In the genomic region with DNA sequence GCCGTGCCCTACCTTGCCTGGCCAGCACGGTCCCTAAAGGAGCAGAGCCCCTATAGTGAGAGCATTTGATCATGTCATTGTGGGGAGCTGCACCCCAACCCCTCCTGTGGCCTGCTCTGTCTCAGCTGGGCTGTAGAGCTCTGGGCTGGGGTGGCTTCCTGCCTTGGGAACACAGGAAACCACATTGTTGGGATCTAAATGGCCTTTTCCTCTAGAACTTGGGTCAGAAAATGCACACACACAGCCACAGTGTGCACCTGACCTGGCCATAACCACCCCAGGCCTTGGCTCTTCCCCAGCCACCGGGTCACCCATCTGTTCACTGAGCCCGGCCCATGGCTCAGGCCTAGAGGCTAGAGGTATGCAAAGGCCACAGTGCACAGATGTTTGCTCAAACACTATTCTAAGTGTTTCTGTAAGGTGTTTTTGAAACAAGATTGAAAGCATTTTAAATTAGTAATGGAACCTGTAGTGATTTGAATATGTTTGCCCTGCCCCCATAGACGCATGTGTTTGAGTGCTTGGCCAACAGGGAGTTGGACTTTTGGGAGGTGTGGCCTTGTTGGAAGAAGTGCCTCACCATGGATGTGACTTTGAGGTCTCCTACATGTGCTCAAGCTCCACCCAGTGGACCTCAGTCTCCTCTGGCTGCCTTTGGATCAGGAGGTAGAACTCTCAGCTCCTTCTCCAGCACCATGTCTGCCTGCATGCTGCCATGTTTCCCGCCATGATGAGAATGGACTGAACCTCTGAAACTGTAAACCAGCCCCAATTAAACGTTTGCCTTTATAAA, we compare ENCODE assay signal across 14 mouse cellular contexts. TPM values are rescaled to one million over a fixed set of nuclear protein-coding genes. Genes with fewer than 3 reads are reported as not detected.
A peak's percentile ranks its signal among the peaks of the same experiment; 100 is the strongest.
DNase-seq lines count a peak whose midpoint lies in the region; ATAC-seq and TF ChIP-seq lines count a peak whose summit lies in the region.
"Had no signal": no experiment of that assay in that cellular context is flagged by ENCODE, and none has a peak within 500 bp of the region (broad histone marks: within the 10 kb centered on the region; RNA-seq: fewer than 3 reads in every experiment).

No protein-coding gene starts in this region.

- H3K27ac ChIP-seq in liver, adult 2 months (replicated peaks; ENCODE audit: insufficient read depth, low read depth, low read length), result no peak overlapping the region
- peak overlapping the region; percentile 40; the same call in 1 of the 2 replicates for H3K27ac ChIP-seq in kidney, embryonic 16.5 days (ENCODE audit: low read length)
- no peak overlapping the region for H3K27ac ChIP-seq in hindbrain, embryonic 16.5 days (ENCODE audit: low read depth, low read length)
- H3K27ac ChIP-seq: hindbrain, embryonic 13.5 days; liver, embryonic 14.5 days had no signal

- 62% methylated on average over 7 of the region's 7 CpGs for WGBS in liver, adult 2 months
- 83% methylated on average over 7 of the region's 7 CpGs for WGBS in kidney, embryonic 16.5 days
- WGBS in hindbrain, embryonic 16.5 days, result 89% methylated on average over 7 of the region's 7 CpGs

- no peaks in the 10 kb centered on the region for H3K27me3 ChIP-seq in liver, adult 2 months (ENCODE audit: control insufficient read depth, insufficient read depth, low read length)
- no peaks in the 10 kb centered on the region for H3K27me3 ChIP-seq in kidney, embryonic 16.5 days (ENCODE audit: insufficient read depth, low read length)
- no peaks in the 10 kb centered on the region for H3K27me3 ChIP-seq in hindbrain, embryonic 16.5 days (replicated peaks; ENCODE audit: control insufficient read depth, insufficient read depth, low read length)
- H3K27me3 ChIP-seq: hindbrain, embryonic 13.5 days had no signal

- ATAC-seq in kidney, embryonic 16.5 days (ENCODE audit: low FRiP score, low TSS enrichment), result no peak
- no peak for ATAC-seq in hindbrain, embryonic 16.5 days
- ATAC-seq: activated CD4-positive, CD25-positive, alpha-beta regulatory T cell, adult 4 months had no signal

- H3K4me3 ChIP-seq in liver, adult 2 months (ENCODE audit: insufficient read depth, low read depth, low read length), result no peak overlapping the region
- no peak overlapping the region for H3K4me3 ChIP-seq in kidney, embryonic 16.5 days (ENCODE audit: low read length)
- H3K4me3 ChIP-seq in hindbrain, embryonic 16.5 days (ENCODE audit: low read length), result no peak overlapping the region
- H3K4me3 ChIP-seq: hindbrain, embryonic 13.5 days had no signal

- TF ChIP-seq CTCF in liver, adult 2 months (IDR thresholded peaks at IDR 0.05; ENCODE audit: low read depth, low read length), result no peak

- H3K4me1 ChIP-seq in liver, adult 2 months (ENCODE audit: control insufficient read depth, insufficient read depth, low read length), result peaks cover 10% of the 10 kb centered on the region
- peaks cover 4% of the 10 kb centered on the region for H3K4me1 ChIP-seq in kidney, embryonic 16.5 days (ENCODE audit: insufficient read depth, low read length)
- no peaks in the 10 kb centered on the region for H3K4me1 ChIP-seq in hindbrain, embryonic 16.5 days (ENCODE audit: control insufficient read depth, insufficient read depth, low read depth, low read length)
- H3K4me1 ChIP-seq: hindbrain, embryonic 13.5 days had no signal

- H3K4me2 ChIP-seq in kidney, embryonic 16.5 days (replicated peaks; ENCODE audit: low read depth, low read length), result no peak overlapping the region
- no peak overlapping the region for H3K4me2 ChIP-seq in hindbrain, embryonic 16.5 days (ENCODE audit: low read length)
- H3K4me2 ChIP-seq: hindbrain, embryonic 13.5 days had no signal

- no peaks in the 10 kb centered on the region for H3K9me3 ChIP-seq in kidney, embryonic 16.5 days (ENCODE audit: low read length)
- no peaks in the 10 kb centered on the region for H3K9me3 ChIP-seq in hindbrain, embryonic 16.5 days (ENCODE audit: control insufficient read depth, low read length)
- H3K9me3 ChIP-seq: hindbrain, embryonic 13.5 days had no signal

- no peak overlapping the region for H3K9ac ChIP-seq in liver, adult 2 months (ENCODE audit: low read depth, low read length)
- no peak overlapping the region for H3K9ac ChIP-seq in kidney, embryonic 16.5 days (replicated peaks; ENCODE audit: low read length)
- no peak overlapping the region for H3K9ac ChIP-seq in hindbrain, embryonic 16.5 days (ENCODE audit: low read depth, low read length)
- H3K9ac ChIP-seq: hindbrain, embryonic 13.5 days; liver, embryonic 14.5 days had no signal

- H3K79me2 ChIP-seq in liver, adult 2 months (ENCODE audit: control insufficient read depth, insufficient read depth, low read length), result 0 out of 2 replicates have a peak, but pooled peaks cover 6% of the 10 kb centered on the region

- no peaks in the 10 kb centered on the region for H3K36me3 ChIP-seq in liver, adult 2 months (ENCODE audit: control insufficient read depth, insufficient read depth, low read length)
- no peaks in the 10 kb centered on the region for H3K36me3 ChIP-seq in kidney, embryonic 16.5 days (ENCODE audit: insufficient read depth, low read length)
- no peaks in the 10 kb centered on the region for H3K36me3 ChIP-seq in hindbrain, embryonic 16.5 days (ENCODE audit: control insufficient read depth, insufficient read depth, low read length)
- H3K36me3 ChIP-seq: hindbrain, embryonic 13.5 days had no signal

- no peak for TF ChIP-seq POLR2A in liver, adult 2 months (IDR thresholded peaks at IDR 0.05; ENCODE audit: extremely low read depth, insufficient read depth, low read length)

- peak; percentile 50 for DNase-seq in adrenal gland, postnatal 14 days
- DNase-seq in adrenal gland, adult 2 months, result no peak
- peak; percentile 77 for DNase-seq in liver, adult 2 months (ENCODE audit: extremely low read depth, low read depth, low spot score)
- DNase-seq in liver, result no peak
- peak; percentile 35 for DNase-seq in lung, postnatal 14 days
- no peak for DNase-seq in frontal cortex, postnatal 25 days (ENCODE audit: low spot score in 2 of 2)
- DNase-seq: midbrain, embryonic 14.5 days; thymus, postnatal 14 days had no signal

RNA-seq across cellular contexts. Expression of a gene that starts 49.4 kb away (rescaled TPM):
- total RNA-seq in adrenal gland, postnatal 14 days (2021), result 325 and 411 TPM in 2 replicates
- total RNA-seq in adrenal gland, adult 2 months (2021), result 100 to 1,000 TPM; 424 to 432 TPM
- 523 and 701 TPM in 2 replicates for polyA plus RNA-seq in adrenal gland, adult 2 months (2012; rRNA removed)
- total RNA-seq in liver, adult 2 months (2014; rRNA removed), result 17.9 and 25.2 TPM in 2 replicates
- 42.1 and 47.9 TPM in 2 replicates for polyA plus RNA-seq in liver, adult 2 months (2012; rRNA removed)
- 77.3 and 78.3 TPM in 2 replicates for polyA plus RNA-seq in kidney, embryonic 16.5 days (2015; fragmentation: Nextera tagmentation; extraction: Ambion mirVana)
- 13.5 and 13.7 TPM in 2 replicates for polyA plus RNA-seq in hindbrain, embryonic 16.5 days (2015; fragmentation: Nextera tagmentation; extraction: Ambion mirVana)

RNA-seq across cellular contexts. Expression of a gene that starts 50.5 kb away (rescaled TPM):
- 3.6 and 4.1 TPM in 2 replicates for total RNA-seq in adrenal gland, postnatal 14 days (2021)
- total RNA-seq in adrenal gland, adult 2 months (2021), result 1 to 10 TPM; 1.0 to 2.2 TPM
- polyA plus RNA-seq in adrenal gland, adult 2 months (2012; rRNA removed), result 0.45 and 0.90 TPM in 2 replicates
- 0.20 and 0.37 TPM in 2 replicates for total RNA-seq in liver, adult 2 months (2014; rRNA removed)
- 0.09 and 0.32 TPM in 2 replicates for polyA plus RNA-seq in liver, adult 2 months (2012; rRNA removed)
- 0.22 and 0.32 TPM in 2 replicates for polyA plus RNA-seq in kidney, embryonic 16.5 days (2015; fragmentation: Nextera tagmentation; extraction: Ambion mirVana)
- polyA plus RNA-seq in hindbrain, embryonic 16.5 days (2015; fragmentation: Nextera tagmentation; extraction: Ambion mirVana), result 0.14 and 0.35 TPM in 2 replicates
- total RNA-seq: layer of hippocampus, postnatal 25 days had no signal
- polyA plus RNA-seq: activated CD4-positive, CD25-positive, alpha-beta regulatory T cell, adult 4 months had no signal

Comparison
In these comparisons a context has a peak if more than half of its experiments do, and no peak if none do; other contexts are left out.
1. DNase-seq: peak in adrenal gland, postnatal 14 days (single experiment), liver, adult 2 months (single experiment) and lung, postnatal 14 days (single experiment); none in adrenal gland, adult 2 months (single experiment), liver (single experiment) and frontal cortex, postnatal 25 days (0 of 2).